Mouse (Mus musculus) thymus, adult 2 months (tissue): ENCODE measurements at regions not wholly inside any gene's neighbourhood (a gene's known extent, or its start where the extent isn't known, plus 50 kb on each side); places are given as distances from the start of the nearest gene placed in this dataset.

Experiments used
- CTCF ChIP-seq: fragments of 200-500 bp; IDR thresholded peaks from 2 replicates; pipeline ENCODE4 v1.5.1; 2012; ENCODE audit warnings: mild to moderate bottlenecking, control low read depth, low read length, moderate library complexity, borderline replicate concordance; ENCODE audit not compliant: control insufficient read depth, poor library complexity, insufficient read depth; ENCODE audit errors: extremely low read depth
- POLR2A ChIP-seq: fragments of 200-500 bp; IDR thresholded peaks from 2 replicates; pipeline ENCODE4 v1.6.1; 2012; ENCODE audit warnings: mild to moderate bottlenecking, low read length, control low read depth, moderate library complexity; ENCODE audit not compliant: control insufficient read depth, poor library complexity, insufficient read depth; ENCODE audit errors: extremely low read depth

GRCm38 (mm10) chr16:49979426-49979940 lies 179.2 kb downstream of the Cd47 start:
- no peak for TF ChIP-seq CTCF
- TF ChIP-seq POLR2A: no peak
